Mouse (Mus musculus) frontal cortex, adult 2 months (tissue): ENCODE data around the gene Phldb1. TPM values are rescaled to one million over a fixed set of nuclear protein-coding genes. Genes with fewer than 3 reads are reported as not detected.

Experiments
- DNase-seq, 2 experiments: peaks; one replicate each; pipeline ENCODE4 v3.0.0; 2022; ENCODE audit warnings: low spot score in 1 of 2; ENCODE audit errors: extremely low spot score in 1 of 2
- polyA plus RNA-seq: library from polyadenylated mRNA; depleted of rRNA; stranded (reverse); fragments of >200 nt; gene quantifications from 2 replicates; pipeline ENCODE4 v1.2.3, GENCODE M21; 2012

The Phldb1 gene
- polyA plus RNA-seq, 1 experiment: 138 TPM

GRCm38 (mm10) chr9:44710213-44710612 lies 24.8 kb downstream of the Phldb1 start:
- no peak for DNase-seq

DNA sequence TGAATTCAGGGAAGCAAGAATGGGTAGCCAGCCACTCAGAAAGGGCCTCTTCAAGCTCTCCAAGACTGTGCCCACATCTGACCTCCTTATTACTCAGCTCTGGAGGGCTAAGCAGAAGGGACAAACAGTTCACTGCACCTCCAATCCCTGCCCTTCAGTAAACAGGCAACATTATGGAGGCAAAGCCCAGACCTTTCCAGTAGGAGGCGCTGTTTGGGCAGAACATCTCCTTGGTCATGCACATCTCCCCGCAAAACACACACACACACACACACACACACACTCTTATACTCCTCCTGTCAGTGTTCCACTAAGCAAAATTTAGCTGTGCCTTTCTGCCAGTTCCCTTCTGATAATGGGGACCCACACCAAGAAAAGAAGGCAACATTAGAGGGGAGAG lies 25.4 kb downstream of the Phldb1 start:
- peak in 1 of 2 experiments; percentile 40 for DNase-seq

GRCm38 (mm10) chr9:44708925-44709324 lies 26.1 kb downstream of the Phldb1 start:
- peak in 1 of 2 experiments; percentile 60 for DNase-seq

- peak in 1 of 2 experiments; percentile 36 for DNase-seq
These were observed 26.6 kb downstream of the Phldb1 start for GRCm38 (mm10) chr9:44708429-44708765.

GRCm38 (mm10) chr9:44707749-44708428 lies 27.1 kb downstream of the Phldb1 start:
- no peak for DNase-seq

- no peak for DNase-seq
These were observed 35.3 kb downstream of the Phldb1 start for GRCm38 (mm10) chr9:44699730-44700129.

- no peak for DNase-seq
These were observed 35.8 kb downstream of the Phldb1 start for GRCm38 (mm10) chr9:44699196-44699595.

- no peak for DNase-seq
These were observed 37.1 kb downstream of the Phldb1 start for GRCm38 (mm10) chr9:44697866-44698265.

DNA sequence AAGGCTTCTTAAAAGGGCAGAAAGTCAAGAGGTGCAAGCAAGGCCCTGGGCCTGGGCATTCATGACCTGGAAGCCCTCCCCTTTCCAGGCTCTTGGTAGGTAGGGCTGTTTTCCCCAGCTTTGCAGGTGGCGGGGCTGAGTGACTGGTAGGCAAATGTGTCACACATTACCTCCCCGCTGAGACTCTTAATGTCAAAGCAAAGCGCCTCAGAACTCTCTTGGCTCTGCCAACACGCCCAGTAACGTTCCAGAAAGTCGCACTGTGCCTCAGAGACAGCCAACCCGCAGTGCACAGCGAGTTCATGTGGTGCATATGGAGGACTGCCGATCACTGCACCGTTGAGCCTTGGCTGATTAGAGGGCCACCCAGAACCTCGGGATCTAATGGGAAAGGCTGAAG lies 41.9 kb downstream of the Phldb1 start:
- DNase-seq: no peak

- peak; percentile 75 to 85 for DNase-seq
These were observed 43.1 kb downstream of the Phldb1 start for GRCm38 (mm10) chr9:44691671-44692520.

- no peak for DNase-seq
These were observed 44.4 kb downstream of the Phldb1 start for GRCm38 (mm10) chr9:44690641-44691040.

- no peak for DNase-seq
These were observed 47.0 kb downstream of the Phldb1 start for GRCm38 (mm10) chr9:44688013-44688412.

GRCm38 (mm10) chr9:44686638-44687037 lies 48.4 kb downstream of the Phldb1 start:
- no peak for DNase-seq

GRCm38 (mm10) chr9:44685346-44686330 lies 49.4 kb downstream of the Phldb1 start:
- peak in 1 of 2 experiments; percentile 77 for DNase-seq

- no peak for DNase-seq
These were observed 52.0 kb downstream of the Phldb1 start for GRCm38 (mm10) chr9:44683046-44683445.

GRCm38 (mm10) chr9:44679565-44679964 lies 55.4 kb downstream of the Phldb1 start:
- no peak for DNase-seq

DNA sequence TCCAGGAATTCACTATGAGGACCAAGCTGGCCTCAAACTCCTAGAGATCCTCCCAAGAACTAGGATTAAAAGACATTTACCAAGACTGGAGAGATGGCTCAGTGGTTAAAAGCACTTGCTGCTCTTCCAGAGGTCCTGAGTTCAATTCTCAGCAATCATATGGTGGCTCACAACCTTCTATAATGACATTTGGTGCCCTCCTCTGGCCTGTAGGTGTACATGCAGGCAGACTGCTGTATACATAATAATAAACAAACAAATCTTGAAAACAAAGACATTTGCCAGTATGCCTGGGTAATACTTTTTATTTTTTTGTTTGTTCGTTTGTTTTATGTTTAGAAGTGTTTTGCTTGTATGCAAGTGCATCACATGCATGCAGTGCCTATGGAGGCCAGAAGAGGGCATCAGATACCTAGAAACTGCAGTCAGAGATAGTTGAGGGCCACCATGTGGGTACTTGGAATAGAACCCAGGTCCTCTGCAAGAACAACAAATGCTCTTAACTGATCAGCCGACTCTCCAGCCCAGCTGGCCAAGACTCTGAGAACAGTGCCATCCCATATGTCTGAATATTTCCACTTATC lies 56.6 kb downstream of the Phldb1 start:
- DNase-seq: no peak

DNA sequence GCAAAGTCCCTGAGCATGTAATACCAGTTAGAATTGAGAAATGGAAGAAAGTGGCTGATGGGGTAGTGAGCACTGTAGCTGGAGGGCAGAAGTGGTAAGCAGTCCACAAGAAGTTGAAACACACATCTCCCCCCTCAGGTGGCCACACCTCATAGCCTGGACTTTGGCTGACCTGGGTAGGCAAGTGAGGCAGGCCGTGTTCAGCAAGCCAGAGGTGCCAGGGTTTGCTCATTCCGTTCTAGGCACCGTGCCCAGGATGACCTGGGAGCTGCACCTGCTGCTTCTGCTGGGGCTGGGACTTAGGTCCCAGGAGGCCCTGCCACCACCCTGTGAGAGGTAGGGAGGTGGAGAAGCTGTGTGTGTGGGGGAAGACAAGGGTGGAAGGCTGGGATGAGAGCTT lies 62.0 kb downstream of the Phldb1 start, which contains the start of gene Treh:
Gene Treh, plus strand, starts transcription at position 229 of the 400 bp plus-strand sequence.
- no peak for DNase-seq

- no peak for DNase-seq
These were observed 62.6 kb downstream of the Phldb1 start for GRCm38 (mm10) chr9:44672291-44672865.

GRCm38 (mm10) chr9:44671416-44671815 lies 63.6 kb downstream of the Phldb1 start:
- DNase-seq: no peak
